Mouse (Mus musculus) myocyte (in vitro differentiated cells): ENCODE measurements around the gene Camta1.

ENCODE experiments used
- CEBPB ChIP-seq: IDR thresholded peaks from 2 replicates; pipeline ENCODE4 v1.6.1; 2011; ENCODE audit warnings: mild to moderate bottlenecking, moderate library complexity; ENCODE audit not compliant: poor library complexity, insufficient read depth, severe bottlenecking
- E2F4 ChIP-seq: IDR thresholded peaks from one replicate; pipeline ENCODE4 v1.6.1; 2011; ENCODE audit warnings: mild to moderate bottlenecking, control low read depth, moderate library complexity; ENCODE audit not compliant: insufficient read depth
- MAX ChIP-seq: IDR thresholded peaks from one replicate; pipeline ENCODE4 v1.6.1; 2011; ENCODE audit warnings: low read depth, mild to moderate bottlenecking, control low read depth
- MYOD1 ChIP-seq, 3 experiments: IDR thresholded peaks; one replicate each; pipeline ENCODE4 v1.6.1; 2011; ENCODE audit warnings: control low read depth in 2 of 3, low read depth in 2 of 3, mild to moderate bottlenecking in 2 of 3, moderate library complexity in 1 of 3; ENCODE audit not compliant: insufficient read length in 2 of 3, control insufficient read depth in 1 of 3
- MYOG ChIP-seq, 3 experiments: IDR thresholded peaks; one replicate each; pipeline ENCODE4 v1.6.1; 2011; ENCODE audit warnings: control low read depth in 2 of 3, low read depth in 2 of 3, mild to moderate bottlenecking in 2 of 3; ENCODE audit not compliant: insufficient read length in 2 of 3, control insufficient read depth in 1 of 3, insufficient read depth in 1 of 3
- POLR2A ChIP-seq: IDR thresholded peaks from one replicate; pipeline ENCODE4 v1.6.1; 2011; ENCODE audit warnings: low read depth, mild to moderate bottlenecking, control low read depth, moderate library complexity; ENCODE audit not compliant: insufficient read length
- POLR2AphosphoS2 ChIP-seq: IDR thresholded peaks from one replicate; pipeline ENCODE4 v1.6.1; 2011; ENCODE audit warnings: low read depth, control low read depth; ENCODE audit not compliant: insufficient read length
- REST ChIP-seq: IDR thresholded peaks from one replicate; pipeline ENCODE4 v1.6.1; 2011; ENCODE audit warnings: mild to moderate bottlenecking, control low read depth, moderate library complexity; ENCODE audit not compliant: insufficient read depth, insufficient read length
- SRF ChIP-seq: IDR thresholded peaks from one replicate; pipeline ENCODE4 v1.6.1; 2011; ENCODE audit warnings: low read depth; ENCODE audit not compliant: control insufficient read depth, insufficient read length
- TCF12 ChIP-seq: IDR thresholded peaks from one replicate; pipeline ENCODE4 v1.6.1; 2011; ENCODE audit warnings: mild to moderate bottlenecking, control low read depth; ENCODE audit not compliant: poor library complexity, insufficient read depth, severe bottlenecking
- TCF3 ChIP-seq: IDR thresholded peaks from one replicate; pipeline ENCODE4 v1.6.1; 2011; ENCODE audit warnings: low read depth, control low read depth; ENCODE audit not compliant: insufficient read length
- USF1 ChIP-seq: IDR thresholded peaks from one replicate; pipeline ENCODE4 v1.6.1; 2011; ENCODE audit warnings: low read depth, mild to moderate bottlenecking, control low read depth, moderate library complexity

DNA sequence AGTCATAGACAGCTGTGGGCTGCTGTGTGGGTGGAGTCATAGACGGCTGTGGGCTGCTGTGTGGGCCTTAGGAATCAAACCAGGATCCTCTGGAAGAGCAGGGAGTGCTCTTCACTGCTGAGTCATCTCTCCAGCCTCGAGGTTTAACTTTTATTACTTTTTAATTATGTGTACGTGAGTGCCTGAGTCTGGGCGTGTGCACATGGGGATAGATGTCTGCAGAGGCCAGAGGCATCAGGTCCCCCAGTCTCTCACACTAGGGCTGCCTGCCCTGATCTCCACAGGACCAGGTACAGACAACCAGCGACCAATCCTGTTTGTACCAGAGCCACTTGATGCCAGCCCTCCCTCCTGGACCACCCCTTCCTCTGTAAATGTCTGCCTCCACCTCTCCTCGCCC, 632.6 kb downstream of the Camta1 start:
- TF ChIP-seq MYOD1 (IDR thresholded peaks at IDR 0.05; ENCODE audit: control insufficient read depth in 1 of 3, insufficient read length in 2 of 3, low read depth in 2 of 3) (no peak), MAX (no peak), POLR2A (no peak), TCF12 (no peak), CEBPB (no peak), POLR2AphosphoS2 (no peak), E2F4 (no peak), USF1 (no peak), SRF (no peak), MYOG (IDR thresholded peaks at IDR 0.05; ENCODE audit: control insufficient read depth in 1 of 3, insufficient read depth in 1 of 3, insufficient read length in 2 of 3, low read depth in 2 of 3) (no peak), REST (no peak), TCF3 (no peak)
